Mouse (Mus musculus): ENCODE data around the gene 1700011M02Rik. TPM values are rescaled to one million over a fixed set of nuclear protein-coding genes. Genes with fewer than 3 reads are reported as not detected.

1700011M02Rik gene
- polyA plus RNA-seq (2015; fragmentation: Illumina TruSeq; extraction: RNeasy Lipid Tissue Mini Kit (QIAGEN cat#74804); ENCODE audit: insufficient read depth, low replicate concordance) = not detected

DNA sequence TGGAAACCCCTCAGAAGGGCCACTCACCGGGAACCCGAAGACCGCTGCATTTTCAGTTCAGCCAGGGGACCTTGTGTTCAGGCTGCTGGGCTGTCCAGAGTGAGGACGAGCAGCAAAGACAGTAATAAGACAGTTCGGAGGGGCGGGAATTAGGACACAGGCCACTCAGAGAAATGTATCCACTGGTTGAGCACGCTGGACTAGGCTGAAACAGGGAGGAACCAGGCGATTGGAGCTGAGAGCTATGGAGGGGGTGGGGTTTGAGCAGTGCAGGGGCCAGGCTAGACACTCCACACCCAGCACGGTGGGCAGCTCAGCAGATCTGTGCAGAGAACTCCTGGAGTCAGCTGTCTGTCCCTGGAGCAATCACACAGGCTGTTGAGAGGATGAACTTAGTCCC lies at the start of gene 1700011M02Rik, which contains the start of gene Dmrtc1a:
1700011M02Rik (plus strand) TSS at position 319 of the 400 bp plus-strand sequence.
Dmrtc1a (minus strand) TSS at position 101 of the 400 bp plus-strand sequence.

DNA sequence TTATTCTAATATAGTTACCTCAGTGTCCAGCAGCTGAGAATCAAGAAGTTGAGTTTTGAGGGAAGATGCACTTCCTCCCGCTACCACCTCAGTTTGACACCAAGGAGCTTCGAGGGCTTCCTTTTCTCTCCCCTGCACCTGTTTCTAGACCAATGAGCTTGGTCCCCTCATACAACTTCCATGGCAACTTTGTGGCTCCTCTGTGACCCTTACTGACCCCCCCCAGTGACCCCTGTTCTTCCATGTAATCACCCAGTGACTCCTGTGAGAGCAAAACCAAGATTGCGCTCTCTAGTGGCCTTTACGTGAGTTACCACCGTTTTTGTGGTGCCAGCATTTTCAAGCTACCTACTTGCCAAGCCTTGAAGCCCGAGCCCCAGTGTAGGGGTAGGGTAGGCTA lies 40.8 kb upstream of the 1700011M02Rik start, which contains the start of gene 1700031F05Rik:
1700031F05Rik (minus strand) TSS at position 101 of the 400 bp plus-strand sequence.

DNA sequence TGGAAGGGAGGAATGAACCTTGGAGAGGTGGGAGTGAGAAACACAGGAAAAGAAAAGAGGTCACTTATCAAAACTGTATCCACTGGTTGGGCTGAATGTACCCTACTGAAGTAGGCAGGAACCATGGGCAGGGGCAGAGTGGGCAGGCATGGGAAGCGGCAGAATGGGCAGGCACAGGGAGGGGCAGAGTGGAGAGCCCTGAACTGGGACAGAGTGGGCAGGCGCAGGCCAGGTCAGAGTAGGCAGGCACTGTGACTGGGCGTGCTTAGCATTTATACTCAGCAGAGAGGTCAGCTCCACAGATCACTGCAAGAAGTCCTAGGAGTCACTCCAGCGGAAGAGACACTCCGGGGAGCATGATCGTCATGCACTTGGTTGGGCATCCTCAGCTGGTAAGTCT lies 19.4 kb downstream of the 1700011M02Rik start, which contains the start of gene 1700018G05Rik:
1700018G05Rik (plus strand) TSS at position 301 of the 400 bp plus-strand sequence.

Other genes with a start within 250 kb of the 1700011M02Rik start
- gene Gm3880, start 221.9 kb upstream of the 1700011M02Rik start, polyA plus RNA-seq (2015; fragmentation: Illumina TruSeq; extraction: RNeasy Lipid Tissue Mini Kit (QIAGEN cat#74804); ENCODE audit: insufficient read depth, low replicate concordance) = not detected
- gene Gm9112, start 201.3 kb upstream of the 1700011M02Rik start, polyA plus RNA-seq (2015; fragmentation: Illumina TruSeq; extraction: RNeasy Lipid Tissue Mini Kit (QIAGEN cat#74804); ENCODE audit: insufficient read depth, low replicate concordance) = not detected
- gene Dmrtc1b, start 201.0 kb upstream of the 1700011M02Rik start, polyA plus RNA-seq (2015; fragmentation: Illumina TruSeq; extraction: RNeasy Lipid Tissue Mini Kit (QIAGEN cat#74804); ENCODE audit: insufficient read depth, low replicate concordance) = not detected
- gene Dmrtc1c1, start 105.9 kb upstream of the 1700011M02Rik start, polyA plus RNA-seq (2015; fragmentation: Illumina TruSeq; extraction: RNeasy Lipid Tissue Mini Kit (QIAGEN cat#74804); ENCODE audit: insufficient read depth, low replicate concordance) = not detected
- not detected for gene Dmrtc1c2, start 54.3 kb upstream of the 1700011M02Rik start, polyA plus RNA-seq (2015; fragmentation: Illumina TruSeq; extraction: RNeasy Lipid Tissue Mini Kit (QIAGEN cat#74804); ENCODE audit: insufficient read depth, low replicate concordance)
- gene 1700031F05Rik, start 40.9 kb upstream of the 1700011M02Rik start, polyA plus RNA-seq (2015; fragmentation: Illumina TruSeq; extraction: RNeasy Lipid Tissue Mini Kit (QIAGEN cat#74804); ENCODE audit: insufficient read depth, low replicate concordance) = not detected
- not detected for gene Dmrtc1a, start 218 bp upstream of the 1700011M02Rik start, polyA plus RNA-seq (2015; fragmentation: Illumina TruSeq; extraction: RNeasy Lipid Tissue Mini Kit (QIAGEN cat#74804); ENCODE audit: insufficient read depth, low replicate concordance)
- not detected for gene 1700018G05Rik, start 19.5 kb downstream of the 1700011M02Rik start, polyA plus RNA-seq (2015; fragmentation: Illumina TruSeq; extraction: RNeasy Lipid Tissue Mini Kit (QIAGEN cat#74804); ENCODE audit: insufficient read depth, low replicate concordance)